Mouse (Mus musculus): Measurements from ENCODE around the gene Tsfm.
"Not testable (repeated sequence)": the region's sequence is repeated elsewhere in the genome, so short reads cannot be mapped to it uniquely, and the experiment has no call there.

Gene Tsfm

DNA sequence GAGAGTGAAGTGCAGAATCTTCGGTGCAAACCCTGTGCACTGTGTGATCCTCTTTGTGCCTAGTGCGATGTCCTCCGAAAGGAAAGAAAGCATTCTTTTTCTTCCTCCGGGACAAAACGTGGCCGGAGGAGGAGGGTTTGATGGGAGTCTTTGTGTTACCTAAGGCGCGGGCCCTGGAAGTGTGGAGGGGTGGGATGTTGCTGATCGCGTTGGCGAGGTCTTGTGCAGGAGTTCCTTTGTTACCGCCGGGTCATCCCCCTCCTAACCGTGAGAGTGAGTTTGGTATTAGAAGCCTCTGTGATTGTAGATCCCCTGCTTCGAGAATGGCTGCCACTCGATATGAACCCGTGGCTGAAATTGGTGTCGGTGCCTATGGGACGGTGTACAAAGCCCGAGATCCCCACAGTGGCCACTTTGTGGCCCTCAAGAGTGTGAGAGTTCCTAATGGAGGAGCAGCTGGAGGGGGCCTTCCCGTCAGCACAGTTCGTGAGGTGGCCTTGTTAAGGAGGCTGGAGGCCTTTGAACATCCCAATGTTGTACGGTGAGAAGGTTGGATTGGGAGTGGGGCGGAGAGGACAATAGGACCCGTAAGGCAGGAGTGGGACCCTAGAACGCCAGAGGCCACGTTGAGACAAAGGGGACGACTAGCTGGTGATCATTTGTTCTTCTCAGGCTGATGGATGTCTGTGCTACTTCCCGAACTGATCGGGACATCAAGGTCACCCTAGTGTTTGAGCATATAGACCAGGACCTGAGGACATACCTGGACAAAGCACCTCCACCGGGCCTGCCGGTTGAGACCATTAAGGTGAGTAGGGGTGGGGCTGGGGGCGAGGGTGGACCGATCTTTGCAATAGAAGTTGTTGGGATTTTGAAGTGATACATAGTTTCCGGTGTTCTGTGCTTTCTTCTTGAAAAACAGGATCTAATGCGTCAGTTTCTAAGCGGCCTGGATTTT is 33.6 kb upstream of the Tsfm start:
- DNase-seq (ENCODE audit: low read depth, low spot score) = no peak

DNA sequence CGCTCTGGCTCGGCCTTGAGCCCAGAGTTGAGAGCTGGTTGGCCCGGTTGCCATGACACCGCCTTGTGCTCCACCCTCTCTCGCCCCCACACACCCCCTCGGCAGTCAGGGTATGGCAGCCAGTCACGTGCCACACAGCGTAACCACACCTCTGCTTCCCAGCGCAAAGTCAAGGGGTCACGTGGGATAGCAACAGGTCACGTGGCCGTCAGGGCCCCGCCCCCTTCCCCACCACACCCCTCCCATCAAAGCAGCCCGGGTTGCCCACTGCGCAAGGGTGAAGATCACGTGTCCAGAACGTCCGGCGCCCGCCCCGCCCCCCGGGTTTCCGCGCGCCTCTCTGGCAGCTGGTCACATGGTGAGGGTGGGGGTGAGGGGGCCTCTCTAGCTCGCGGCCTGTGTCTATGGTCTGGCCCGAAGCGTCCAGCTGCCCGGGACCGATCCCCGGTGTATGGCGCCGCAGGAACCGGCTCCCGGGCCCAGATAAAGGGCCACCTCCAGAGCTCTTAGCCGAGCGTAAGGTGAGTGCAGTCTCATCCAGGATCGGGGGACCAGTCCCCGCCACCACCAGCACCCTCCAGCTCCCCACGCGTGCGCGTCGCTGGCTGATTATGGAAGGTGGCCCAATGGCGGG is 32.7 kb upstream of the Tsfm start, which contains the start of gene Cdk4:
Gene Cdk4, plus strand, starts transcription at position 296 of the 634 bp plus-strand sequence.
- peak; percentile 96 for DNase-seq (ENCODE audit: low read depth, low spot score)

DNA sequence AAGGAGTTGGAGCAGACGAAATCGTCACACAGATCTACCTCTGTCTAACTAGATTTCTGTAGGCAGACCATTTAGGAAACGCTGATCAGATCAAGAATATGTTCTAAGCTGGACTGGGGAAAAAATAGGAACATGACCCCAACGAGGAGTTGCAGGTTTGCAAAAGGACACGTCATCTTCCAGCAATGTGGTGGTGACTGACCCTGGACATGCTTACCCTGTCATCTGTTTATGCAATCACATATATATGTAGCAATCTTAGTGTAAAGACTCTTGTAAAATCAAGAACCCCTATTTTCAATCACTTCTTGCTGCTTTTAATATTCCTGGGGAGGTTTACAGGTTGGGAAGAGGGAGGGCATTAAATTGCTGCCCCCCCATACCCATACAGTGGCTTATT is 31.9 kb upstream of the Tsfm start:
- no peak for DNase-seq (ENCODE audit: low read depth, low spot score)

DNA sequence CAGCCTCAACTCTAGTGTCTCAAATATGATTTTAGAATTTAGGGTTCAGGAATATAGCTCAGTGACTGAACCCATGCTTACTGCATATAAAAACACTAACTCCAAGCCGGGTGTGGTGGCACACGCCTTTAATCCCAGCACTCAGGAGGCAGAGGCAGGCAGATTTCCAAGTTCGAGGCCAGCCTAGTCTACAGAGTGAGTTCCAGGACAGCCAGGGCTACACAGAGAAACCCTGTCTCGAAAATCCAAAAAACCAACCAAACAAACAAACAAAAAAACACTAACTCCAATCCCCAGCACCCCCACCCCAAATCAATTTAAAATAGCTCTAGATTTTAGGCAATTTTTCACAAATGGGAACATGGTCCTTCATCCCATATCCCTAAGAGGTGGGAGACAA is 31.5 kb upstream of the Tsfm start:
- DNase-seq (ENCODE audit: low read depth, low spot score) = not testable (repeated sequence)

DNA sequence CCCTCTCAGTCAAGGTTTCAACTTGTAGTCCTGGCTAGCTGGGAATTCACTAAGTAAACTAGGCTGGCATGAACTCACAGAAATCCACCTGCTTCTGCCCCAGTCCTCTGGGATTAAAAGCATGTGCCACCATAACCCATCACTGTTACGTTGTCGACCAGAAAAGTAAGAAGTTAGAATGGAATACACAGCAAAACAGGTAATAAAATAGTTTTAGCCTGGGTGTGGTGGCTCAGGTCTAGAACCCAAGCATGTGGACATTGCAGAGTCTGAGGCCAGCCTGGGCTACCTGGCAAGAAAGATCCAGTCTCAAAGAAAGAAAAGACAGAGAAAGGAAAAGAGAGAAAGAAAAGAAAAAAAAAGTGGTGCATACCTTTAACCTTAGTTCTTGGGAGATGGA is 30.9 kb upstream of the Tsfm start:
- DNase-seq (ENCODE audit: low read depth, low spot score) = no peak

DNA sequence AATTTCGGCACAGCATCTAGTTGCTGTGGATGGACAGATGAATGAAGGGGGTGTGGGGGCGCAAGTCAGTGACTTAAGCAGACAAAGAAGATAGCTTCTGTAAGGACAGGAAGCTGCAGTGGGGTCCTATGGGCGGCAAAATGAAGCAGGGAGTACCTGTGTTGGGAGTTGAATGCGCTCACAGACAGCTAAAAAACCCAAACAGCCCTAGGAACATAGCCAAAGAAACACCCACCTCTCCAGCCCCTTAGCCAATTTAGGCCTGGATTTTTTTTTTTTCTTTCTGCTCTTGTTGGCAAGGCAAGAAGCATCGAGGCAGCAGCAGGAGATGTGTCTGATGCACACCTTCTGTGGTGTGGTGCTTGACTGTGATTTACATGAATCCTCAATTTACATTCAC is 30.4 kb upstream of the Tsfm start:
- DNase-seq (ENCODE audit: low read depth, low spot score) = no peak

DNA sequence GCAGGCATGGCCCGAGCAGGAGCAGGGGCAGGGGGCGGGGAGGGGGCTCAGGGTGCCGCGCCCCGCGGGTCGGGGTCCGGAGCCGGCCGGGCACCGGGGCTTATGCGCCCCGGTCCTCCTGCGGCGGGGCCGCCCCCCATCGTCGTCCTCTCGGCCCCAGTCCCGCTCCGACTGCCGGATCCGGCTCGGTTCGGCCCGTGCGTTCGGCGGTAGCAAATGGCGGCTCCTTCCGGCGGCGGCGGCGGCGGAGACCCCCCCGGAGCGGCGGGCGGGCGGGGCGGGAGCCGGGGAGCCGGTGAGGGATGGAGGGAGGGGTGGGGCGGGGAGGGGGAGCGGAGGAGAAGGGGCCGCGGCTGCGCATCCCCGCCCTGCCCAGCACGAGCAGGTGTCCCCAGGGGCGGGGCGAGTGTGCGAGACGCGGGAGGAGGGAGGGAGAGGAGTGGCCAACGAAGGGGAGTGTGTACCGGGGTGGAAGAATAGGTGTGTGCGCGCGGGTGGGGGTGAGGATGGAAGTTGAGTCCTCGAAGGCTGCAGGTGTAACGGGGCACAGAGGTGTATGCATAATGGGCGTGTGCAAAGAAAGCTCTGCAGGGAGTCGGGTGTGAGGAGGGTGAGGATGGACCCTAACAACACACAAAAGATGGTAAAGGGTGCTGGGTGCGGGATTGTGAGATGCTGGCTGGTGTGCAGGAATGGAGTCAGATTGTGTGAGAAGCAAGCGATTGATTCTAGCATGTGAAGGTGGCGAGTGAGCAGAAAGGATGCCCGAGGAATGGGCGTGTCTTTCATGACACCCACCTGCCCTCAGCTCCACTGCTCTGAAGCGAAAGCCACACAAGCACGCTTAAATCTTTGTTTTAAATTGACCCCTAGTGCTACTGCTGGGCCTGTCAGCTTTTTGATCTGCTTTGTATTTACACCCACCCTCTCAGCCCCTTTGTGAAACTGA is 29.6 kb upstream of the Tsfm start, which contains the start of gene March9:
Gene March9, minus strand, starts transcription at position 217 of the 949 bp plus-strand sequence.
- peak; percentile 57 for DNase-seq (ENCODE audit: low read depth, low spot score)

DNA sequence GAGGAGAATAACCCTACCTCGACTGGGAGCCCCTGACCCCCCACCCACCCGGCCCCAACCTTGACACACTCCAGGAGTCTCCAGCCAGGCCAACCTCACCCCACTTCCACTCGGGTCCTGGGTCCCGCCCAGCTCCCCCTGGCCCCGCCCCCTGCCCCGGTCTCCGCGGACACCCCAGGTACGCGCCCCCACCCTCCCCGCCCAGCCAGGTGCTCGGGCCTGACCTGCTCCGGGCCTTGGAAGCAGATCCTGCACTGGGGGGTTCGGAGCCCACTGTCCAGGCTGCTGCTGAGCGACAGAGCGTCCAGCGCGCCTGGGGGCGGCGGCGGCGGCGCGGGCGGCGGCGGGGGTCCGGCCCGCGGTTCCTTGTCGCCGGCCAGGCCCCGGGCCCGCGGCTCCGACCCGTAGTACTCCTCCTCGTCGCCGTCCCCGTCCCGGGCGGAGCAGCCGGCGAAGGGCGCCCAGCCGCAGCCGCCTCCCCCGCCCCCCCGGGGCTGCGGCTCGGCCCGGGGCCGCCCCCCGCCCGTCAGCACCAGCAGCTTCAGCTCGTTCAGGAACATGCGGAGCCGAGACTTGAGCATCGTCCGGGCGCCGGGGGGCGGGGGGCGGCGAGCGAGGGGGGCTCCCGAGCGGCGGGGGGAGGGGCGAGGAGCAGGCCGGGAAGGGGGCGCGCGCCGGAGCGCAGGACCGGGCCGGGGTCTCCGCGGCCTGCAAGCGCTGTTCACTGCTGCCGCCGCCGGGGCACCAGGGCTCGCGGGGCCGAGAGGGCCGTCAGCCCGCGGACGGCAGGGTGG is 28.7 kb upstream of the Tsfm start:
- DNase-seq (ENCODE audit: low read depth, low spot score) = no peak

DNA sequence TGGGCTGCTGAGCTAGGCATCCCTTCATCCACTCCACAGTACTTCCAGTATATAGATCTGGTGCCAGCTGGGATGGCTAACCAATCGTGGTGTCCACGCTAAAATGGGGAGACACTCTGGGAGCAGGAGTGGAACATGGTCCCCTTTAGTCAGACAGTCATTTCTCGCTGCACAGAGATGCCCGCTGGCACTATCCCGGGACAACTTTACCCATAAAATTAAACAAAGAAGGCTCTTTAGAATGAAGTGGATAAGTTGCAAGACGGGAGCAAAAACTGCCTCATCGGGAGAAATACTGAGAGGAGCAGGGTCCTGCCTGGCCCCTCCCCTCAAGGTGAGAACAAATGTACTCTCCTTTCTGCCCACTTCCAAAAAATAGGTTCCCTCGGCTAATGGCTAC is 28.1 kb upstream of the Tsfm start:
- DNase-seq (ENCODE audit: low read depth, low spot score) = no peak

DNA sequence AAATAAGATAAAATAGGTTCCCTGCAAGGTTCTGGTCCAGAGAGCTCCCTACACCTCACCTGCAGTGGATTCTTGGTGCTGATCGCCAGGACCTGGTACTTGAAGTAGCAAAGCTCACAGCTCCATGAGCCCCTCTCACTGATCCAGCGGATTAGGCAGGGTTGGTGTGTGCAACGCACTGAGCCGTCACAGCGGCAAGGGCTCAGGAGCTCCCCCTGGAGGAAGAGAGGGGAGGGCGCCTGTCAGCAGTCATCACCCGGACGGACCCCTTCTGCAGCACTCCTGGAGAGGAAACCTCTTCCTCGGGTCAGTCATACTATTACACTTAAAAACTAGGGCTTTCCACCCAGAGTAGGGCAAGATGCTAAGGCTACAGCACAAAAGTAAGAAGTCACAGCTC is 27.5 kb upstream of the Tsfm start:
- DNase-seq (ENCODE audit: low read depth, low spot score) = peak; percentile 87

DNA sequence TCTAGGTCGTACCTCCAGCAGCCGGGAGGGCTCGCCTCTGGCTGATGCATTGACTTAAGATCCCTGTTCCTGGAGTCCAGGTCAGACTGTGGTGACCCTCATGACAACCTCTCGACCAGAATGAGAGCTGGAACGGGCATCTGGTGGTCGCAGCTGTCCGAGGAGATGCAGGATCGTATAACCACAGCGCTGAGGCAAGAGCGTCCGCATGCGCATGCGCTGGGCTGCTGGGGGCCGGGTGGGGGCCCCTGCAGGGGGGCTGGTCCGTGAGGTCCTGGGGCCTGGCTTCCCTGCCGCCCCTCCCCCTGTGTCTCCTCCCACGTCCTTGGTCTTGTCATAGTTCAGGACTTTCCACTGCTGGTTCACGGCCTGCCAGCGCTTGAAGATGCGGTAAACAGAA is 25.9 kb upstream of the Tsfm start:
- DNase-seq (ENCODE audit: low read depth, low spot score) = no peak

DNA sequence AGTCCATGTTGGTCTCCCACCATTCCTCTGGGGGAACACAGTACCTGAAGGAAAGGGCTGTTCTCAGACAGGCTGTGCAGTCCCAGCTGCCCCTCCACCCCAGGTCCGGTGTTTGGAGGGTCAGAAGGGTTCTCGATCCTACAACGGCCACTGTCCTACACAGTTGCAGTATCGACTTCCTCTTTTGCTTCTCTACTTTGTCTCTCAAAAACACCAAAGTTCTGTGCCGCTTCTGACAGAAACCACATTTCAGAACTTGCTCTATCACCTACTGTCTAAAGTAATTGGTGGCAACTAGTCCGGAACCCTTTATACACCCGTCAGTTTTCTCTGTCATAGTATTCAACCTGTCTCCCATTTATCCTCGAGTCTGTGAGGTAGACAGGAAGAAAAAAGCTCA is 24.8 kb upstream of the Tsfm start:
- no peak for DNase-seq (ENCODE audit: low read depth, low spot score)

DNA sequence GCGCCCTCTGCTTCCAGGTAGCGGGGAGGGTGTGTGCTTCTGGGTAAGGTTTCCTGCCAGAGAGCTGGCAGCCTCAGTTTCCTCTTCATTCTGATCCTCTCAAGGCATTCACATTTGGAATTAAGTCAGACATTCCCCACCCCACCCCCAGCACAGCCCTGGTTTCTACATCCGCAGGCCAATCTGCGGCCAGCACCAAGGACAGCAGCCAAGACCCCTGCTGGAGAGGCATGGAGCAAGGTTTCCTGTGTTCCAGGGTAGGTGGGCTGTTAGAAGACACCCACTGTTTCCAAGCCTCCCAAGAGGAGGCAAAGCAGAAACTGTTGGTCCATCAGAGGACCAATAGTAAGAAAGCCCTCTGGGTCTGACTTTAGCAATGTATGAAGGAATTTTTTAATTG is 24.0 kb upstream of the Tsfm start:
- no peak for DNase-seq (ENCODE audit: low read depth, low spot score)

DNA sequence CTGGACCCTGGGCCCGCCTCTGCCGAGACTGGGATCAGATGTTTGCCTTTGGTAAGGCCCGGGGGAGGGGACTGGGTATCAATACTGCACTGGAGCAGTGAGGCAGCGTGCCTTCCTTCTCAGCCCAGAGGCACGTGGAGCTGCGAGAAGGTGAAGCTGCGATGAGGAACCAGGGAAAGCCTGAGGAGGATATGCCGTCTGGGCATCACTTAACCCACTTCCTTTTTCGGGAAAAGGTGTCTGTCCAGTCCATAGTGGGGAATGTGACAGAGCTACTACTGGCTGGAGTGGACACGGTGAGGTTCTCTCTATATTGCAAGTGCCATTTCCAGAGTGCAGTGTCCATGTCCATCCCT is 19.5 kb upstream of the Tsfm start:
- DNase-seq (ENCODE audit: low read depth, low spot score) = no peak

DNA sequence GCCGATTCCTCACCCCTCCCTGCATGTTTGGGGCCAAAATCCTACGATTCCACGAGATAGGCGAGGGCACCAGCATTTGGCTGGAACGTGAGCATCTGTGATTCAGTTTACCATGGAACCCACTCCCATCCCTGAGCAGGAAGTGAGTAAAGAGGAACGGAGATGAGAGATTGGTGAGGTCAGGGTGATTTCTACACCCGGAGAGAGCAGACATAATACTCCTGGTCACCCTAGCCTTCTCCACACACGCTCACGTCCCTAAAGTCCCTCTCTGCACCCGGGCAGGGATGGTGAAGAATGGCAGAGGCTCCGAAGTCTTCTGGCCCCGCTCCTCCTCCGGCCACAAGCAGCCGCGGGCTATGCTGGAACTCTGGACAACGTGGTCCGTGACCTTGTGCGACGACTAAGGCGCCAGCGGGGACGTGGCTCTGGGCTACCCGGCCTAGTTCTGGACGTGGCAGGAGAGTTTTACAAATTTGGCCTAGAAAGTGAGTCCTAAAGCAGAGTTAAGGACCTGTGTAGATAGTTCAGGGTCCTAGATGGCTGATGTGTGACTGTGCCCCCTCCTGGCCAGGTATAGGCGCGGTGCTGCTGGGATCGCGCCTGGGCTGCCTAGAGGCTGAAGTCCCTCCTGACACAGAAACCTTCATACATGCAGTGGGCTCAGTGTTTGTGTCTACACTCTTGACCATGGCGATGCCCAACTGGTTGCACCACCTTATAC is 18.9 kb upstream of the Tsfm start:
- no peak for DNase-seq (ENCODE audit: low read depth, low spot score)

DNA sequence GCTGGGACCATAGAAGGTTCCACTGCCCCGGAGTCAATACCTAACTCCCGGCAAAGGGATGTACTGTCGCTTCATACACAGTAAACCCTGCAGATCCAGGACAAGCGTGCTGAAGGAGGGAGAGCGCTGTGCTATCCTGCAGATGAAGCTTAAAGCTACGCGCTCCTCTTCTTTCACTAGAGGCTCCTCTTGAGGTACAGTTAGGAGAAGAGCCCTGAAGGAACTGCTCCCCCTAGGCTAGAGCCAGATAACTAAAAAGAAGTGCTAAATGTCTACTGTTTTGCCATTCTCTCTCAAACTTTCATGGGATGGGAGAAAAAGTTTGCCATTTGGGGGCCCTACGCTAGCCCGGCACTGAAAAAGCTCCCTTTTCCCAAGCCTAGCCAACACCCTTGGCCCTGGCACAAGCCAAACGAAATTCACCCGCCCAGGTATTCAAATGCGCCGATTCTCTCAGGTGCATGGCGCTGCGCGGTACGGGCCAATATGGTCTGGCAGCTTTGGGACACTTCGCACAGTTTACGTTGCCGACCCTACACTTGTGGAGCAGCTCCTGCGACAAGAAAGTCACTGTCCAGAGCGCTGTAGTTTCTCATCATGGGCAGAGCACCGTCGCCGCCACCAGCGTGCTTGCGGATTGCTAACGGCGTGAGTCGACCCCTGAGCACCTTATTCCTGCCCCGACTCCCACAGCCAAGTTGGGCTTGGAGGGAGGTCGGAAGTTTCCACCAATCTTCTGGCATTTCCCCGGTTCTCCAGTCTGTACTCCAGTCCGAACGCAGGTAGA is 18.2 kb upstream of the Tsfm start:
- no peak for DNase-seq (ENCODE audit: low read depth, low spot score)

DNA sequence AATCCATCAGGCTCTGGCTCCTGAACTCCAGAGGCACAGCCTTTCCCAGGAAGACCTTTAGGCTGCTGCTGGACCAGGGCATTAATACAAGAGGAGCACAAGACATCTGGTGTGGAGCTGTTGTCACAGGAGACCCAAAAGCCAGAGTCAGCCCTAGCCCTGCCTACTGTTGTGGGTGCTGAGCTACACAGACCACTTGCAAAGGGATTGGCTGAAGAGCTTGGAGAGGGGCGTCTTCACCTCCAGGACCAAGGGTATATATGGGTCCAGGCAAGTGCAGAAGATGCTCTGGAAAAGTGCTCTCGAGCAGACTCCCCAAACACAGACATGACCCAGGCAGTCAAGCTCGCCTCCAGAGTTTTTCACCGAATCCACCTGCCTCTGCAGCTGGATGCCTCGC is 17.3 kb upstream of the Tsfm start, which contains the start of gene Cyp27b1:
Gene Cyp27b1, plus strand, starts transcription at position 297 of the 400 bp plus-strand sequence.
- DNase-seq (ENCODE audit: low read depth, low spot score) = no peak

DNA sequence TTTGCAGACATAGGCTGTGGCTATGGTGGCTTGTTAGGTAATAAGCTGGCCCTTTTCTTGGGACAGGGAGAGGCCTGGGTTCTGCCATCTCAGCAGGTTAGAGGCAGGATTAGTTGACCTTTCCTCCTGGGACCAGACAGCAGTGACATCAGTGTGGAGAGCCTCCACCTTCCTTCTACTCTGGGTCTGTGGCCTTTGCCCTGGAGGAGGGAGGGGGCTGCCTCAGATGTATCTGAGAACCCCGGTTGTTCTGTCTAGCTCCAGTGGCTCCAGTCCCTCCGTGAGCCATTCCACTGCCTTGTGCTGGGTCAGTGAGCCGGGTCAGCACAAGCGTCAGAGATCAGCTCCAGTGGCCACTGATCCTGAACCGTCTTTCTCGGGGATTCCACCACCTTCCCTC is 12.5 kb upstream of the Tsfm start:
- DNase-seq (ENCODE audit: low read depth, low spot score) = no peak

DNA sequence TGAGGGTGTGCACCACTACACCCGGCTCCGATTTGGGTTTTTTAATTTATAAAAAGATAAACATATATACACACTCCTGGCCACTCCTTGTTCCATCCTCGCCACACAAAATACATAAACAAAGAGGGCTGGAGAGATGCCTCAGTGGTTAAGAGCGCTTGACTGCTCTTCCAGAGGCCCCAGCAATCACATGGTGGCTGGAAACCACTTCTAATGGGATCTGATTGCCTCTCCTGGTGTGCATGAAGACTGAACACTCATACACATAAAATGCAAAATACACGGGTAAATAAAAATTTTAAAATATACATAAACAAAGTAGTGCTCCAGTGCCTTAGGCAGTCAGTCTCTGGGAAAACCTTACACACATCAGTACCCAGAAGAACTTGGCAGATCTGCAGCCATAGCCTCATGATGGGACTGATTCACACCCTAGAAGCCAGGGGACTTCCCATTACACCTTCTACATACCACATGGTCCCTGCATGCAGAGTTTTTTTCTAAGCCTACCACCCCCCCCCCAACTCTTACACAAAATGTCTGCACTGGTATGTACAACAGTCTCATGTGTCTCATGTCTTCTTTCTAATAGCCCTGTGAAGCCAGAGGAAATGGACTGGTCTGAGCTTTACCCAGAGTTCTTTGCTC is 12.0 kb upstream of the Tsfm start:
- DNase-seq (ENCODE audit: low read depth, low spot score) = no peak
